Mouse (Mus musculus) heart, embryonic 12.5 days (tissue): Measurements from ENCODE around the gene Slamf8. TPM values are rescaled to one million over a fixed set of nuclear protein-coding genes. Genes with fewer than 3 reads are reported as not detected.

ENCODE experiments used
- ATAC-seq: fragments of 200-750 bp; cut with Nextera tagmentation; 2 replicates; pipeline ENCODE4 v1.8.0; 2017; ENCODE audit warnings: moderate TSS enrichment, moderate library complexity; ENCODE audit not compliant: insufficient number of reproducible peaks, low FRiP score
- H3K27ac ChIP-seq: fragments of 300-500 bp; sonication (generic); 2 replicates; pipeline ENCODE4 v1.5.1; 2016; ENCODE audit warnings: mild to moderate bottlenecking, moderate library complexity; ENCODE audit not compliant: poor library complexity, severe bottlenecking
- H3K27me3 ChIP-seq: fragments of 300-500 bp; sonication (generic); replicated peaks from 2 replicates; pipeline ENCODE4 v1.6.1; 2016; ENCODE audit warnings: mild to moderate bottlenecking, moderate library complexity
- H3K36me3 ChIP-seq: fragments of 300-500 bp; sonication (generic); 2 replicates; pipeline ENCODE4 v1.6.1; 2016; ENCODE audit warnings: mild to moderate bottlenecking, moderate library complexity
- H3K4me1 ChIP-seq: fragments of 300-500 bp; sonication (generic); replicated peaks from 2 replicates; pipeline ENCODE4 v1.6.1; 2016; ENCODE audit warnings: mild to moderate bottlenecking
- H3K4me2 ChIP-seq: fragments of 300-500 bp; sonication (generic); 2 replicates; pipeline ENCODE4 v1.6.1; 2016; ENCODE audit warnings: mild to moderate bottlenecking, moderate library complexity
- H3K4me3 ChIP-seq: fragments of 300-500 bp; sonication (generic); 2 replicates; pipeline ENCODE4 v1.5.1; 2016; ENCODE audit warnings: mild to moderate bottlenecking
- H3K9ac ChIP-seq: fragments of 300-500 bp; sonication (generic); 2 replicates; pipeline ENCODE4 v1.6.1; 2016; ENCODE audit warnings: mild to moderate bottlenecking, moderate library complexity
- H3K9me3 ChIP-seq: fragments of 300-500 bp; sonication (generic); replicated peaks from 2 replicates; pipeline ENCODE4 v1.6.1; 2016; ENCODE audit warnings: mild to moderate bottlenecking, moderate library complexity
- WGBS: fragments of 180-500 bp; shearing (Covaris S2); methylation state at CpG from one replicate; pipeline ENCODE4 v1.1.7; 2016; 5-methylcytosine and 5-hydroxymethylcytosine counted together
- polyA plus RNA-seq: library from polyadenylated mRNA; unstranded; fragments of >200 nt; fragmentation: Nextera tagmentation; extraction: Ambion mirVana; gene quantifications from 2 replicates; pipeline ENCODE4 v1.2.1, GENCODE M21; 2016

The Slamf8 gene
- polyA plus RNA-seq, 1 experiment from 2014 or later: not detected

GRCm38 (mm10) chr1:172593956-172594355 is 3.6 kb upstream of the Slamf8 start:
- no peak overlapping the region for H3K4me3 ChIP-seq
- H3K9ac ChIP-seq: no peak overlapping the region
- ATAC-seq: no peak
- H3K9me3 ChIP-seq: no peaks in the 10 kb centered on the region
- no peaks in the 10 kb centered on the region for H3K36me3 ChIP-seq
- no peak overlapping the region for H3K27ac ChIP-seq
- H3K4me2 ChIP-seq: no peak overlapping the region
- no peaks in the 10 kb centered on the region for H3K4me1 ChIP-seq
- 69% methylated on average over 2 of the region's 2 CpGs for WGBS
- no peaks in the 10 kb centered on the region; the same call in 1 of the 2 replicates for H3K27me3 ChIP-seq

DNA sequence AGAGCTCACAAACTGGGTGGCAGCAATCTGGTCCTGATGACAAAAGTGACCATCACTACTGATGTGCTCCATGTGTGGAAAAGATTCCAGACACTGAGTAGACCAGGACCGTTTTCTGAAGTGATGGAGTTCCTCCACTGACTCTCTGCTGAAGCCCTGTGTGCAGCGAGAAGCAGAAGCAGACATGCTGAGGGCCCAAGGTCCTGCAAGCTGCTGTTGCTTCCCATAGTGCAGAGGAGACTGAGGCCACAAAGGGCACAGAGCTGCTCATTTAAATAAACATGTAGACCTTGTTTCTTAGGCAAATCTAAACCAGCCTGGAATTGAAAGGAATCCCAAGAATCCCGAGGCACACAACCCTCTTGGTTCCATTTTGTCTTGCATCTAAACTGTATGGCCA is 3.0 kb upstream of the Slamf8 start:
- WGBS: 73% methylated on average over 3 of the region's 3 CpGs
- no peak overlapping the region for H3K27ac ChIP-seq

GRCm38 (mm10) chr1:172585612-172586567 is 4.5 kb downstream of the Slamf8 start:
- H3K4me2 ChIP-seq: peak overlapping the region; percentile 40

More for the DNA sequence above, 3.0 kb upstream of the Slamf8 start:
- no peaks in the 10 kb centered on the region for H3K36me3 ChIP-seq
- H3K4me3 ChIP-seq: no peak overlapping the region
- no peaks in the 10 kb centered on the region for H3K4me1 ChIP-seq
- no peak for ATAC-seq
- H3K27me3 ChIP-seq: no peaks in the 10 kb centered on the region
- H3K9me3 ChIP-seq: no peaks in the 10 kb centered on the region
- H3K9ac ChIP-seq: no peak overlapping the region
- no peak overlapping the region for H3K4me2 ChIP-seq

GRCm38 (mm10) chr1:172585026-172585425 is 5.3 kb downstream of the Slamf8 start:
- Histone ChIP-seq H3K27me3 (peaks cover 24% of the 10 kb centered on the region), H3K4me3 (no peak overlapping the region), H3K4me2 (no peak overlapping the region), H3K9ac (no peak overlapping the region), H3K4me1 (peaks cover 7% of the 10 kb centered on the region), H3K9me3 (no peaks in the 10 kb centered on the region), H3K36me3 (no peaks in the 10 kb centered on the region), H3K27ac (no peak overlapping the region)
- no peak for ATAC-seq
- WGBS: 61% methylated on average over 4 of the region's 4 CpGs

More at GRCm38 (mm10) chr1:172585612-172586567, 4.5 kb downstream of the Slamf8 start:
- H3K36me3 ChIP-seq: no peaks in the 10 kb centered on the region
- H3K9ac ChIP-seq: no peak overlapping the region
- 20% methylated on average over 26 of the region's 26 CpGs for WGBS
- no peaks in the 10 kb centered on the region for H3K9me3 ChIP-seq
- H3K27ac ChIP-seq: no peak overlapping the region
- peaks cover 24% of the 10 kb centered on the region for H3K27me3 ChIP-seq
- no peak for ATAC-seq
- H3K4me3 ChIP-seq: no peak overlapping the region; the same call in 1 of the 2 replicates
- H3K4me1 ChIP-seq: peaks cover 7% of the 10 kb centered on the region

- Histone ChIP-seq H3K4me2 (no peak overlapping the region), H3K4me3 (no peak overlapping the region), H3K9ac (no peak overlapping the region), H3K9me3 (no peaks in the 10 kb centered on the region), H3K4me1 (peaks cover 7% of the 10 kb centered on the region), H3K27me3 (peaks cover 24% of the 10 kb centered on the region), H3K36me3 (no peaks in the 10 kb centered on the region), H3K27ac (no peak overlapping the region)
- no peak for ATAC-seq
- 77% methylated on average over 6 of the region's 6 CpGs for WGBS
These were observed 6.1 kb downstream of the Slamf8 start for GRCm38 (mm10) chr1:172584271-172584670.

GRCm38 (mm10) chr1:172582436-172582835 is 7.9 kb downstream of the Slamf8 start:
- no peak for ATAC-seq
- peaks cover 20% of the 10 kb centered on the region for H3K27me3 ChIP-seq
- H3K9me3 ChIP-seq: no peaks in the 10 kb centered on the region
- no peak overlapping the region for H3K4me3 ChIP-seq
- no peaks in the 10 kb centered on the region for H3K36me3 ChIP-seq
- no peak overlapping the region for H3K27ac ChIP-seq
- H3K4me2 ChIP-seq: no peak overlapping the region
- H3K9ac ChIP-seq: no peak overlapping the region
- peaks cover 7% of the 10 kb centered on the region for H3K4me1 ChIP-seq
- WGBS: 75% methylated on average over 8 of the region's 8 CpGs

DNA sequence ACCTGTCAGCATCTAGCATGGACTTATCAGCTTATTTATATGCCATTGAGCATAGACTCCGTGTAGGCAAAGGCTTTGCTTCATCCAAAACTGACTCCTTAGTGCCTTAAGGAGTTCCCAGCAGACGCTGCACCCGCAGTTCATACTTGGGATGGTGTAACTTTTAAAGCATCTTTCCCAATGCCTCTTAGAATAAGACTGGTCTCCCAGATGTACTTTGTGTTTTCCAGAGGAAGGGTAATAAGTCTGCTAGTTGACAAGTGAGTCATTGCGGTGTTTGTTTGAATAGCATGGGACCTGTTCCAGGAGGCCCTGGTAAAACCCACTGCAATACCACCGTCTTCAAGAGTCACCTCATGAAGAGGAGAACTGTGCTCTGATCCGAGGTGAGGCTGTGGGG is 10.3 kb downstream of the Slamf8 start:
- H3K9me3 ChIP-seq: no peaks in the 10 kb centered on the region
- no peak for ATAC-seq
- H3K27me3 ChIP-seq: peaks cover 12% of the 10 kb centered on the region
- WGBS: 67% methylated on average over 6 of the region's 6 CpGs
- no peaks in the 10 kb centered on the region for H3K36me3 ChIP-seq
- no peak overlapping the region for H3K9ac ChIP-seq
- no peak overlapping the region for H3K4me3 ChIP-seq
- H3K27ac ChIP-seq: no peak overlapping the region
- H3K4me2 ChIP-seq: no peak overlapping the region
- no peaks in the 10 kb centered on the region for H3K4me1 ChIP-seq

- no peaks in the 10 kb centered on the region for H3K4me1 ChIP-seq
- peaks cover 18% of the 10 kb centered on the region; the same call in 1 of the 2 replicates for H3K27me3 ChIP-seq
- H3K36me3 ChIP-seq: no peaks in the 10 kb centered on the region
- no peaks in the 10 kb centered on the region for H3K9me3 ChIP-seq
- no peak overlapping the region for H3K4me3 ChIP-seq
- ATAC-seq: no peak
- H3K27ac ChIP-seq: no peak overlapping the region
- WGBS: 47% methylated on average over 4 of the region's 4 CpGs
- no peak overlapping the region for H3K9ac ChIP-seq
- H3K4me2 ChIP-seq: no peak overlapping the region
These were observed 22.6 kb downstream of the Slamf8 start for GRCm38 (mm10) chr1:172567758-172568157.

DNA sequence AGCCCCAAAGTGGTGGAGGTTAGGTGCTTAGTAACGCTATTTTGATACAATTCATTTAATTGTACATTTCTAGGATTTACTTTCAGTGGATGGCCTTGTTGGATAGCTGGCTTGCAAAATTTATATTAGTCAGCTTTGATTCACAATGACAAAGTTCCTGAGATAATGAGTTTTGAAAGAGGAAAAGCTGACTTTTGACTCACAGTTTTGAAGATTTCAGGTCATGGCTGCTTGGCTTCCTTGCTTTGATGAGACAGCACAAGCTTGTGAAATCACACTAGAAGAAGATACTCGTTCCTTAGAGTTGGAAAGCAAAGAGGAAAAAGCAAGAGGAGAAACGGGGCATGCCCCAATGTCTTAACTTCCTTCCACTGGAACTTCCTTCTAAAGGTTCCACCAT is 24.2 kb downstream of the Slamf8 start:
- H3K36me3 ChIP-seq: no peaks in the 10 kb centered on the region
- H3K27me3 ChIP-seq: peaks cover 35% of the 10 kb centered on the region
- 55% methylated on average over 3 of the region's 3 CpGs for WGBS
- H3K27ac ChIP-seq: no peak overlapping the region
- H3K4me3 ChIP-seq: no peak overlapping the region
- H3K4me2 ChIP-seq: no peak overlapping the region
- no peaks in the 10 kb centered on the region for H3K9me3 ChIP-seq
- H3K9ac ChIP-seq: no peak overlapping the region
- no peak for ATAC-seq
- H3K4me1 ChIP-seq: peaks cover 10% of the 10 kb centered on the region

DNA sequence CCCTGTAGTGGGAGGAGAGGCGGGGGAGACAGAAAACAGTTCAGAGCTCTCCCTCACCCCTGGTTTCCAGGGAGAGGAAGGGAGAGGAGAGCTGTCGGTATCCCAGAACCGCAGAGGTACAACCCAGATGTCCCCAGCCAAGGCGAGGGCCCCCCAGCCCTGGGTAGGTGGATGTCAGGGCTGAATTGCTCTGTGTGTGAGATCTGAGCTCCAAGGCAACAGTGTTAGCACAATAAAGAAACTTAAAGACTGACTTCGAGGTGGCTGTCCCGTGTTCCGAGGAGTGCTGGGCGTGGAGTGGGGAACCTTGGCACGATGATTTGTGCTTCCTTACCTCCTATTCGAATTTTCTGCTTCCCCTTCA is 26.9 kb downstream of the Slamf8 start:
- Histone ChIP-seq H3K9ac (peak overlapping the region; percentile 70; the same call in 1 of the 2 replicates), H3K27me3 (peaks cover 59% of the 10 kb centered on the region), H3K27ac (no peak overlapping the region), H3K36me3 (no peaks in the 10 kb centered on the region), H3K4me1 (peaks cover 10% of the 10 kb centered on the region), H3K4me3 (peak overlapping the region; percentile 59), H3K4me2 (peak overlapping the region; percentile 92), H3K9me3 (no peaks in the 10 kb centered on the region)
- WGBS: 3% methylated on average over 10 of the region's 10 CpGs
- ATAC-seq: no peak; the same call in 1 of the 2 replicates

DNA sequence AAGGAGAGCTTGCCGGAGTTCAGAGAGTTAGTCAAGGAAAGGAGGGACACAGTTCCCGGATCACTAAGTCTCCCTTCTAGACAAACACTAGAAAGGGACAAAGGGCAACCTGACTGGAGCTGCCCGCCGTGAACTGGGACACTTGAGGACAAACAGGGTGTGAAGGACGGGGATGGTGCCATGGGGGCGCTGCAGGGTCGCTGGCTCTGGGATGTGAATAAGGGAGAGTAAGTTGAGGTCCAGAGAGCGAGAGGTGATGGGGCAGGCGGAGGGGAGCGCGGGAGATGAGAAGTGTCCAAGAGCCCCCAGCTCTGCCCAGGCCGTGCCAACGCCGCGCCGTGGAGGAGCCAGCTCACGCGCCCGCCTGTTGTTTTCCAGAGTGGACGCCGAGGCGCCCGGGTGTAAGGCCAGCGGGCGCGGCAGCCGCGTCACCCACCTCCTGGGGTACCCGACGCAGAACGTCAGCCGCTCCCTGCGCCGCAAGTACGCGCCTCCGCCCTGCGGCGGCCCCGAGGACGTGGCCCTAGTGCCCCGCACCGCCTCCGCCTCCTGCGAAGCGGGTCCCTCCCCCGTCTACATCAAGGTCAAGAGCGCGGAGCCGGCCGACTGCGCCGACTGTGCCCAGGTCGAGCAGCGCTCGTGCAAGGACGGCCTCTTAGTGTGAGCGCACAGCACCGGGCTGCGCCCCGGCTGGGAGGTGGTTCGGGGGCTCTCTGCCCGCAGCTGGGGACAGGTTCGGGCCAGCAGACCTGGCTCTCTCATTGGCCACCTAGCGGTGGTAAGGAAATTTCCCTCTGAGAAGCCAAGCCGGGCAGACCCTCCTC is 27.5 kb downstream of the Slamf8 start:
- peak overlapping the region; percentile 92 for H3K4me2 ChIP-seq
- WGBS: under 1% methylated on average over 66 of the region's 66 CpGs

More for the DNA sequence above, 27.5 kb downstream of the Slamf8 start:
- ATAC-seq: peak; percentile 84
- Histone ChIP-seq H3K9me3 (no peaks in the 10 kb centered on the region), H3K27me3 (peaks cover 62% of the 10 kb centered on the region), H3K4me3 (peak overlapping the region; percentile 59), H3K4me1 (peaks cover 10% of the 10 kb centered on the region), H3K27ac (no peak overlapping the region), H3K36me3 (no peaks in the 10 kb centered on the region), H3K9ac (peak overlapping the region; percentile 70)
